Mouse (Mus musculus) neural tube, embryonic 14.5 days (tissue): ENCODE data around the gene Btg1. TPM values are rescaled to one million over a fixed set of nuclear protein-coding genes. Genes with fewer than 3 reads are reported as not detected.

Experiments used
- ATAC-seq: fragments of 200-750 bp; cut with Nextera tagmentation; 2 replicates; pipeline ENCODE4 v1.8.0; 2017; ENCODE audit warnings: low read depth, mild to moderate bottlenecking, moderate TSS enrichment, moderate library complexity
- H3K27ac ChIP-seq: fragments of 300-500 bp; sonication (generic); 2 replicates; pipeline ENCODE4 v1.5.1; 2014; ENCODE audit warnings: low read depth, mild to moderate bottlenecking, control low read depth, low read length, moderate library complexity, mixed read lengths
- H3K27me3 ChIP-seq: fragments of 300-500 bp; sonication (generic); 2 replicates; pipeline ENCODE4 v1.6.1; 2014; ENCODE audit warnings: low read length; ENCODE audit not compliant: control insufficient read depth, insufficient read depth
- H3K36me3 ChIP-seq: fragments of 300-500 bp; sonication (generic); 2 replicates; pipeline ENCODE4 v1.6.1; 2014; ENCODE audit warnings: low read length, mixed read lengths; ENCODE audit not compliant: control insufficient read depth, insufficient read depth
- H3K4me1 ChIP-seq: fragments of 300-500 bp; sonication (generic); 2 replicates; pipeline ENCODE4 v1.6.1; 2014; ENCODE audit warnings: low read length; ENCODE audit not compliant: control insufficient read depth, insufficient read depth
- H3K4me2 ChIP-seq: fragments of 300-500 bp; sonication (generic); 2 replicates; pipeline ENCODE4 v1.6.1; 2014; ENCODE audit warnings: mild to moderate bottlenecking, low read depth, low read length, control low read depth
- H3K4me3 ChIP-seq: fragments of 300-500 bp; sonication (generic); 2 replicates; pipeline ENCODE4 v1.5.1; 2014; ENCODE audit warnings: low read depth, low read length, control low read depth, mixed read lengths
- H3K9ac ChIP-seq: fragments of 300-500 bp; sonication (generic); replicated peaks from 2 replicates; pipeline ENCODE4 v1.6.1; 2014; ENCODE audit warnings: low read depth, mild to moderate bottlenecking, control low read depth, low read length, mixed read lengths
- H3K9me3 ChIP-seq: fragments of 300-500 bp; sonication (generic); 2 replicates; pipeline ENCODE4 v1.6.1; 2016; ENCODE audit warnings: low read length; ENCODE audit not compliant: control insufficient read depth
- WGBS: fragments of 180-500 bp; shearing (Covaris S2); extraction: QIAGEN DNeasy Blood & Tissue Kit; methylation state at CpG from one replicate; pipeline ENCODE4 v1.1.7; 2014; 5-methylcytosine and 5-hydroxymethylcytosine counted together
- polyA plus RNA-seq: library from polyadenylated mRNA; unstranded; fragments of >200 nt; fragmentation: Nextera tagmentation; extraction: Ambion mirVana; gene quantifications from 2 replicates; pipeline ENCODE4 v1.2.1, GENCODE M21; 2014

Btg1 gene
- polyA plus RNA-seq, 1 experiment from 2014 or later, result 51.1 TPM

GRCm38 (mm10) chr10:96649524-96649923 lies 32.7 kb downstream of the Btg1 start:
- Histone ChIP-seq H3K4me3 (no peak overlapping the region), H3K9ac (no peak overlapping the region), H3K36me3 (no peaks in the 10 kb centered on the region), H3K4me1 (peaks cover 2% of the 10 kb centered on the region; the same call in 1 of the 2 replicates), H3K9me3 (no peaks in the 10 kb centered on the region), H3K4me2 (no peak overlapping the region), H3K27ac (no peak overlapping the region), H3K27me3 (no peaks in the 10 kb centered on the region)
- no peak for ATAC-seq
- WGBS, result 84% methylated on average over 3 of the region's 3 CpGs

GRCm38 (mm10) chr10:96652372-96652771 lies 35.6 kb downstream of the Btg1 start:
- no peaks in the 10 kb centered on the region for H3K27me3 ChIP-seq
- no peak overlapping the region for H3K27ac ChIP-seq
- 0 out of 2 replicates have a peak, but pooled peaks cover 2% of the 10 kb centered on the region for H3K4me1 ChIP-seq
- H3K4me3 ChIP-seq, result no peak overlapping the region
- H3K4me2 ChIP-seq, result no peak overlapping the region
- 58% methylated on average over 2 of the region's 2 CpGs for WGBS
- no peaks in the 10 kb centered on the region for H3K9me3 ChIP-seq
- ATAC-seq, result peak; percentile 62; the same call in 1 of the 2 replicates
- no peak overlapping the region for H3K9ac ChIP-seq
- H3K36me3 ChIP-seq, result no peaks in the 10 kb centered on the region

GRCm38 (mm10) chr10:96653030-96653429 lies 36.2 kb downstream of the Btg1 start:
- Histone ChIP-seq H3K27ac (no peak overlapping the region), H3K9ac (no peak overlapping the region), H3K4me2 (no peak overlapping the region), H3K4me3 (no peak overlapping the region), H3K36me3 (no peaks in the 10 kb centered on the region), H3K27me3 (no peaks in the 10 kb centered on the region), H3K4me1 (0 out of 2 replicates have a peak, but pooled peaks cover 1% of the 10 kb centered on the region), H3K9me3 (no peaks in the 10 kb centered on the region)
- no peak for ATAC-seq
- 91% methylated on average over 5 of the region's 5 CpGs for WGBS

- Histone ChIP-seq H3K27me3 (no peaks in the 10 kb centered on the region), H3K9ac (no peak overlapping the region), H3K4me1 (no peaks in the 10 kb centered on the region), H3K36me3 (no peaks in the 10 kb centered on the region), H3K4me3 (no peak overlapping the region), H3K27ac (no peak overlapping the region), H3K4me2 (no peak overlapping the region), H3K9me3 (no peaks in the 10 kb centered on the region)
- ATAC-seq, result no peak
- 88% methylated on average over 5 of the region's 5 CpGs for WGBS
Observed at GRCm38 (mm10) chr10:96654079-96654478, 37.3 kb downstream of the Btg1 start.

- H3K4me3 ChIP-seq, result no peak overlapping the region
- ATAC-seq, result no peak
- H3K9me3 ChIP-seq, result no peaks in the 10 kb centered on the region
- no peak overlapping the region for H3K9ac ChIP-seq
- 73% methylated on average over 7 of the region's 7 CpGs for WGBS
- no peaks in the 10 kb centered on the region for H3K4me1 ChIP-seq
- no peaks in the 10 kb centered on the region for H3K27me3 ChIP-seq
- H3K4me2 ChIP-seq, result no peak overlapping the region
- H3K27ac ChIP-seq, result no peak overlapping the region
- H3K36me3 ChIP-seq, result no peaks in the 10 kb centered on the region
Observed at GRCm38 (mm10) chr10:96654576-96654975, 37.8 kb downstream of the Btg1 start.

DNA sequence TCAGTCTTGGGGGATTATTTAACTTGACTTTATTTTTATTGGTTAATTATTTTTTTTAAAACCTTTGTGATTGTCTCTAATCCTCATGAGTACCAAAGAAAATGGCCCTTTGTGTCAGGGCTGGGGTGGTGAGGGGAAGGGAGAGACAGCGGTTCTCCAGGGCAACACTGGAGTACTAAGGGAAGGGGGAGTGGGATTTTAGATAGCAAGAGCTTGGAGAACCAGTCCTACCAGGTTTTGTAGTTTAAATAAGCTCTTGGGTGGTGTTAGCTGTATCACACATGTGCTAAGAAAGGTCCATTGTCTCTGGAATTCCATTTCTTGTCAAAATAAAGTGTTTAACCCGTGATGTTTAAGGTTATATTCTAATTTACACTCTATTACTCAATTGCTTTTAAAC lies 38.3 kb downstream of the Btg1 start:
- 87% methylated on average over 2 of the region's 2 CpGs for WGBS
- Histone ChIP-seq H3K4me2 (no peak overlapping the region), H3K27me3 (no peaks in the 10 kb centered on the region), H3K9ac (no peak overlapping the region), H3K9me3 (no peaks in the 10 kb centered on the region), H3K27ac (no peak overlapping the region), H3K36me3 (no peaks in the 10 kb centered on the region), H3K4me3 (no peak overlapping the region), H3K4me1 (no peaks in the 10 kb centered on the region)
- no peak for ATAC-seq

DNA sequence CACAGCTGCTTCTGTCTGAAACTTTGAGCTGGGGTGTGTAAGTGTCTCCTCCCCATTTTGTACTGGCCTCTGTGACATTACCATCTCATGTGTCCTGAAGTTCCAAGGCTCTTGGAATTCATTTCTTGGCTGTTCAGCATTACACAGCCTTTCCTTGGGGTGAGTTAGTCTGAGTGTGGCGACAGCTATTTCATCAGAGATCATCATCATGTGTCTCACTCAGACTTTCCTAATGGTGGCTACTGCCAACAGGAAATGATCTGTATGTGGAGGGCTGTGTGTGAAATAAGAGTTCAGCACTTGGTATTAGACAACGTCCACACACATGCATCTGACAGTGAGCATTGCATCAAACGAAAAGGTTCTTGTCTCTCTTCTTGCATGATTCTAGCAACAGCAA lies 39.4 kb downstream of the Btg1 start:
- Histone ChIP-seq H3K36me3 (no peaks in the 10 kb centered on the region), H3K27ac (no peak overlapping the region), H3K4me2 (no peak overlapping the region), H3K9me3 (no peaks in the 10 kb centered on the region), H3K4me1 (no peaks in the 10 kb centered on the region), H3K27me3 (no peaks in the 10 kb centered on the region), H3K9ac (no peak overlapping the region), H3K4me3 (no peak overlapping the region)
- 90% methylated on average over 3 of the region's 3 CpGs for WGBS
- no peak for ATAC-seq

DNA sequence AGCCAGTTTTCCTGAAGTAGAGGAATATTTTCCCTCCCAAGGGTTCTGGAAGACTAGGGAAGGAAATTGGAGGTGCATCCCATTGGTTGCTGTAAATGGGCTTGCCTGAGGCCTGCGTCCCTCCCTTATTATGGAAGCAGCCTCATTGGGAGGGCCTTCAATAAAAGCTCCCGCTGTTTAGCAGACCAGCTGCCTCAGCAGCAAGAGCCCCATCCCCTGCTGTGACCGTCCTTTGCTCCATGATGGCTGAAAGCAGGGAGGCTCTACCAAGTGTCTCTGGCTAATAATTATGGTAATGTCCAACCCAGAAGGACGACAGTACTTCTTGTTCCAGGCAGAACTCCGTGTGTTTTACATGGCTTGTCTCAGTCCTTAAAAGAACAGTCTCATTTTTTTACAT lies 42.1 kb downstream of the Btg1 start:
- H3K4me3 ChIP-seq, result no peak overlapping the region
- no peaks in the 10 kb centered on the region for H3K27me3 ChIP-seq
- H3K4me1 ChIP-seq, result no peaks in the 10 kb centered on the region
- no peak overlapping the region for H3K9ac ChIP-seq
- no peaks in the 10 kb centered on the region for H3K9me3 ChIP-seq
- H3K36me3 ChIP-seq, result no peaks in the 10 kb centered on the region
- H3K4me2 ChIP-seq, result no peak overlapping the region
- WGBS, result 5% methylated on average over 5 of the region's 5 CpGs
- H3K27ac ChIP-seq, result no peak overlapping the region
- peak; percentile 73 for ATAC-seq

- 86% methylated on average over 10 of the region's 10 CpGs for WGBS
- H3K4me3 ChIP-seq, result no peak overlapping the region
- no peak overlapping the region for H3K27ac ChIP-seq
- no peaks in the 10 kb centered on the region for H3K9me3 ChIP-seq
- no peak overlapping the region for H3K4me2 ChIP-seq
- ATAC-seq, result no peak
- no peaks in the 10 kb centered on the region for H3K4me1 ChIP-seq
- H3K9ac ChIP-seq, result no peak overlapping the region
- no peaks in the 10 kb centered on the region for H3K36me3 ChIP-seq
- H3K27me3 ChIP-seq, result no peaks in the 10 kb centered on the region
Observed at GRCm38 (mm10) chr10:96660280-96660985, 43.6 kb downstream of the Btg1 start.
